Mouse (Mus musculus): ENCODE data around the gene 4930524B15Rik. TPM values are rescaled to one million over a fixed set of nuclear protein-coding genes. Genes with fewer than 3 reads are reported as not detected.
"Not testable (repeated sequence)": the region's sequence is repeated elsewhere in the genome, so short reads cannot be mapped to it uniquely, and the experiment has no call there.

Gene 4930524B15Rik
- not detected in 2 replicates for total RNA-seq (2017)

- ATAC-seq (ENCODE audit: extremely low read depth, insufficient number of reproducible peaks, low FRiP score, poor library complexity, severe bottlenecking) = no peak
Measured at GRCm38 (mm10) chr11:31965256-31966134, at the start of gene 4930524B15Rik. TSS of gene 4930524B15Rik (plus strand) at chr11:31965592.

GRCm38 (mm10) chr11:31917769-31918168 lies 47.6 kb upstream of the 4930524B15Rik start:
- ATAC-seq (ENCODE audit: extremely low read depth, insufficient number of reproducible peaks, low FRiP score, poor library complexity, severe bottlenecking) = no peak

GRCm38 (mm10) chr11:31930051-31930450 lies 35.3 kb upstream of the 4930524B15Rik start:
- ATAC-seq (ENCODE audit: extremely low read depth, insufficient number of reproducible peaks, low FRiP score, poor library complexity, severe bottlenecking) = no peak

GRCm38 (mm10) chr11:31935652-31936051 lies 29.7 kb upstream of the 4930524B15Rik start:
- ATAC-seq (ENCODE audit: extremely low read depth, insufficient number of reproducible peaks, low FRiP score, poor library complexity, severe bottlenecking) = no peak

- no peak for ATAC-seq (ENCODE audit: extremely low read depth, insufficient number of reproducible peaks, low FRiP score, poor library complexity, severe bottlenecking)
Measured at GRCm38 (mm10) chr11:31936910-31937525, 28.4 kb upstream of the 4930524B15Rik start.

GRCm38 (mm10) chr11:31940898-31941639 lies 24.3 kb upstream of the 4930524B15Rik start:
- no peak for ATAC-seq (ENCODE audit: extremely low read depth, insufficient number of reproducible peaks, low FRiP score, poor library complexity, severe bottlenecking)

- ATAC-seq (ENCODE audit: extremely low read depth, insufficient number of reproducible peaks, low FRiP score, poor library complexity, severe bottlenecking) = no peak
Measured at GRCm38 (mm10) chr11:31941640-31942638, 23.5 kb upstream of the 4930524B15Rik start.

- no peak for ATAC-seq (ENCODE audit: extremely low read depth, insufficient number of reproducible peaks, low FRiP score, poor library complexity, severe bottlenecking)
Measured at GRCm38 (mm10) chr11:31945471-31945870, 19.9 kb upstream of the 4930524B15Rik start.

- no peak for ATAC-seq (ENCODE audit: extremely low read depth, insufficient number of reproducible peaks, low FRiP score, poor library complexity, severe bottlenecking)
Measured at GRCm38 (mm10) chr11:31948462-31949330, 16.7 kb upstream of the 4930524B15Rik start.

- ATAC-seq (ENCODE audit: extremely low read depth, insufficient number of reproducible peaks, low FRiP score, poor library complexity, severe bottlenecking) = peak; percentile 56
Measured at GRCm38 (mm10) chr11:31949331-31949785, 16.0 kb upstream of the 4930524B15Rik start.

GRCm38 (mm10) chr11:31960071-31960470 lies 5.3 kb upstream of the 4930524B15Rik start:
- no peak for ATAC-seq (ENCODE audit: extremely low read depth, insufficient number of reproducible peaks, low FRiP score, poor library complexity, severe bottlenecking)

- ATAC-seq (ENCODE audit: extremely low read depth, insufficient number of reproducible peaks, low FRiP score, poor library complexity, severe bottlenecking) = no peak
Measured at GRCm38 (mm10) chr11:31963993-31964392, 1.4 kb upstream of the 4930524B15Rik start.

- ATAC-seq (ENCODE audit: extremely low read depth, insufficient number of reproducible peaks, low FRiP score, poor library complexity, severe bottlenecking) = no peak
Measured at GRCm38 (mm10) chr11:31974132-31974531, 8.7 kb downstream of the 4930524B15Rik start.

- no peak for ATAC-seq (ENCODE audit: extremely low read depth, insufficient number of reproducible peaks, low FRiP score, poor library complexity, severe bottlenecking)
Measured at GRCm38 (mm10) chr11:31974826-31975225, 9.4 kb downstream of the 4930524B15Rik start.

GRCm38 (mm10) chr11:31975678-31976077 lies 10.3 kb downstream of the 4930524B15Rik start:
- no peak for ATAC-seq (ENCODE audit: extremely low read depth, insufficient number of reproducible peaks, low FRiP score, poor library complexity, severe bottlenecking)

GRCm38 (mm10) chr11:31976137-31976536 lies 10.7 kb downstream of the 4930524B15Rik start:
- ATAC-seq (ENCODE audit: extremely low read depth, insufficient number of reproducible peaks, low FRiP score, poor library complexity, severe bottlenecking) = no peak

- ATAC-seq (ENCODE audit: extremely low read depth, insufficient number of reproducible peaks, low FRiP score, poor library complexity, severe bottlenecking) = not testable (repeated sequence)
Measured at GRCm38 (mm10) chr11:31980089-31980488, 14.7 kb downstream of the 4930524B15Rik start.
